Mouse (Mus musculus): Measurements from ENCODE around the gene Plxna1. TPM values are rescaled to one million over a fixed set of nuclear protein-coding genes. Genes with fewer than 3 reads are reported as not detected.

Gene Plxna1
- total RNA-seq, 2 experiments from 2014 or later = 10.9 to 13.0 TPM

DNA sequence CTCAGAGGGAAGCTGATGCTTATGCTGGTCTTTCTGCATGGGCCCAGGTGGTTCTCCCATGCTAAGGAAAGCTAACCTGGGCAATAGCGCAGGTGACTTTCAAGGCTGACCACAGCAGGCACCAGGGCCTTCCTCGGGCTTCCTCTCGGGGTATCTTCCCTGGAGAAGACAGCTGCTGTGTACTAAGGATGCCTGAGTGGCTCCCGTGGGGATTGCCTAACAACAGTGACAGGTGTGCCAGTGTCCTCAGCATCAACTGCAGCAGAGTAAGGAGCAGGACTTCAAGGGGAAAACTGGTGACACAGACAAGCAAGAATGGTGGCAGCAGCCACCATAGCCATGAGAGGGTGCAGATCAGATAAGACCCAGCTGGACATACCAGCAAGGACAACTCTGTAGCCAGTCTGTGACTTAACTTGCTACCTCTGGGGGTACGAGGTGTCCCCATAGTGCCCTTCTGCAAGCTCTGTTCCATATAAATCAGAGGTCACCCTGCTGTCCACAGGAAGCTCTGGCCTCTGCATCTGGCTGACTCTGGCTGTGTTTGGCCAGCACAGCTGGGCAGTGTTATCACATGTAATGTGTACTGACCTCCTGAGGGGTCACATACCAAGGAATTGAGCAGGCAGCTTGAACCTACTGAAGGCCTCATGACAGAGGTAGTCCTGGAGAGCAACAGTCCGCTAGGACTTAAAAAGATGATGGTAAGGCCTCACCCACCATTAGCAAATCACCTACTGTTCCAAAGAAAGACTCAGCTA, 54.0 kb downstream of the Plxna1 start:
- TF ChIP-seq CTCF (IDR thresholded peaks at IDR 0.05) = no peak
- intact Hi-C loops (cut with DNase I) = no loop called here
- Histone ChIP-seq H3K27ac (no peak overlapping the region), H3K4me3 (no peak overlapping the region)
- no peak for DNase-seq

DNA sequence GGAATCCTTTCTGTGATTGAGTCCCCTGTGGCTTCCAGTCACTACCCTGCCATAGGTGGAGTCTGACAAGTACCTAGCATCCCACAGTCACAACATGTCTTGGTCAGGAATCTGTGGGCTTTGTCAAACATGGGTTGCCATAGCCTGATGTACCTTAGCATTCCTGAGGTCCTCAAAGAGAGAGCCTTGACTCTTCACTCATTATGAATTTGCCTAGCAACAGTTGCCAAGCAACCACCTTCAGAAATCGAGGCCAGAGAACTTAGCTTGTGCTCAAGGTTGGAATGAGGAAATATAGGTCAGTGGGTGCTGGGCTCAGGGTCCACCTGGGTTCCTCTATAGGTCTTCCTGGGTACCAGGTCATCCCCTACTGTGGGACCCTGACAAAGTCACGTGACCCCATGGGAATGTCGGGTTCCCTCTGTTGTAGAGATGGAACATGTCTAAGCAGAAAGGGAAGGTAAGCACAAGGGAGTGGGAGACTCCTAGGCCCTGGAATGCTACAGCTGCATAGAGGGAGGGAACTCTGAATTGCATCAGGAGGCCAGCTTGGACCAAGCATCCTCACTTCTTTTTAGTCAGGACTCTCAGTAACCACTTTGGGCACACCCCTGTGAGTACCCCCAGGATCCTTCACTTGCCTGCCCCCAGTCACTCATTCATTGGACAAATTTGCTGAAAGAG, 57.9 kb downstream of the Plxna1 start:
- intact Hi-C loops (cut with DNase I) = no loop called here
- no peak for DNase-seq
- Histone ChIP-seq H3K4me3 (no peak overlapping the region), H3K27ac (no peak overlapping the region)
- TF ChIP-seq CTCF (IDR thresholded peaks at IDR 0.05) = no peak

DNA sequence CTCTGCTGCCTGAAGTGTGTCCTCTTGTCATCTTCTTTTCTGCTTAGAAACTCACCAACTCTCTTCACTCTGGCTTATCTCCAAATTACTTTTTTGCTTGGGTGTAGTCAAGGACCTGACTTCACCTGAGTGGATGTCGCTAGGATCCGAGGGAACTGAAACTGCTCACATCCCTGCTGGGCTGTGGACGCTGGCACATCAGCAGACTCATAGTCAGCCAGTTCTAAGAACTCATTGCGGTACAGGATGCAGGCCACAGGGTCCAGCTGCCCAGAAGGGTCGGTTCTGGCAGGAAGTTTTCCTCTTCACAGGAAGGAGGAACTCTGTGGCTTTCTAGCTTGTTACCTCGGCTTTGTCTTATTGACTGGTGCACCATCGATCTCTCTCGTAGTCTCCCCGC, 62.6 kb downstream of the Plxna1 start:
- TF ChIP-seq CTCF (IDR thresholded peaks at IDR 0.05) = no peak
- no peak overlapping the region for H3K27ac ChIP-seq
- intact Hi-C loops (cut with DNase I) = no loop called here

DNA sequence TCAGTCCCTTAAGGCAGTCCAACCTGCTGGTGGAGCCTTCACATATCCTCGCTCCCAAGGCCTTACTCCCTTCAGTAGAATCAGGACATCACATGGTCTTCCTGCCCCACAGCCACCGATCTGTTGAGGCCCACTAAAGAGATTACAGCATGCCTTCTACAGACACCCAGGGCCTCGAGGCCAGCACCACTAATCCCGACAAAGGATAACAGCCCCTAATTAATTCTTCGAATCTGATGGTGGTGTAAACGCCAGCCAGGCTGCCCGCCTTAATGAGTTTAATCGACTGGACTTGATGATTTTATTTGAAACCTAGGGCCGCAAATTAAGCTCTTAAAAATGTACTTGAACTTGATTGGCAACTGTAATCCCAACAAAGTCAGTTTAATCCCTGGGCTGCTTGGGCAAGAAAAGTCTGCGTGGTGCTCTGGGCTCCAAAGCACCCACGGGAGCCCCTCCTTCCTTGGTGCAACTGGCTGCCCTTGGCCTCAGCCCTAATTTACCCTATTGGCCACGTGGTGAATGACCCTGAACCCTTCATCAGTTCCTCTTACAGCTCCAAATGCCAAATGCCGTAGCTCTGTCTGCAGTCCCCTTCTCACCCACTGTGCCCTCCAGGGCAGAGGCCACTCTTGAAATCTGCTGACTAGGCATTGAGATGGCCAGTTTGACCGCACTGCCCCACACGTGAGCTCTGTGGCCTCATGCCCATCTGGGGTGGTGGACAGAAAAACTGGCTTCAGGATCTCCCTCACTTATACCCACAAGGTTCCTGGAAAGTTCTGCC, 65.3 kb downstream of the Plxna1 start:
- intact Hi-C loops (cut with DNase I) = no loop called here
- DNase-seq = no peak
- Histone ChIP-seq H3K27ac (no peak overlapping the region), H3K4me3 (no peak overlapping the region)
- no peak for TF ChIP-seq CTCF (IDR thresholded peaks at IDR 0.05)

More for the DNA sequence above, 62.6 kb downstream of the Plxna1 start:
- no peak overlapping the region for H3K4me3 ChIP-seq
- no peak for DNase-seq

DNA sequence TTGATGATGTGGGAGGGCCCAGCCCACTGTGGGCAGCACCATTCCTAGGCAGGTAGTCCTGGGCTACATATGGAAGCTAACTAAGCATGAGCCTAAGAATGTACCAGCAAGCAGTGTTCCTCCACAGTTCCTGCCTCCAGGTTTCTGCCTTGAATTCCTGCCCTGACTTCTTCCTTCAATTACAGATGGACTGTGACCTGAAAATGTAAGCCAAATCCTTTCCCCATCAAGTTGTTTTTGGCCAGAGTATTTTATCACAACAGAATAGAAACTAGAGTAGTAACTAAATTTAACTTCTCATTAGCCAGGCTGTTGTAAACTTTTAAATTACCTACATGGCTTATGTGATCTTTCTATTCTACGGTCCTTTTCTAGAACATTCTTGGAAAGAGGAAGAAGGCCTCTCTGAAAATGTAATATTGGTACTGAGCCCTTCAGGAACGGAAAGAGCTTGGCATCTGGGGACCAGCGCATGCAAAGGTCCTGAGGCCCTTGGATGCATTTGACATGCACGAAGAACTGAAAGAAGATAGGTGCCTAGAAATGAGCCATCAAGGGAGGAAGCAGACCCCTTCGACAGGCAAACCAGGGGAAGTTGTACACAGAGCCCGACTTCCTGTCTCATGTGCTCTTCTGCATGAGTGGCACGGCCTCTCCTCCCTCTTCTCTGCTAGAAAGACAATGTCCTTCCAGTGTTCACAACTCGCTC, 66.3 kb downstream of the Plxna1 start:
- intact Hi-C loops (cut with DNase I) = no loop called here
- H3K4me3 ChIP-seq = no peak overlapping the region
- no peak overlapping the region for H3K27ac ChIP-seq
- DNase-seq = no peak
- no peak for TF ChIP-seq CTCF (IDR thresholded peaks at IDR 0.05)

DNA sequence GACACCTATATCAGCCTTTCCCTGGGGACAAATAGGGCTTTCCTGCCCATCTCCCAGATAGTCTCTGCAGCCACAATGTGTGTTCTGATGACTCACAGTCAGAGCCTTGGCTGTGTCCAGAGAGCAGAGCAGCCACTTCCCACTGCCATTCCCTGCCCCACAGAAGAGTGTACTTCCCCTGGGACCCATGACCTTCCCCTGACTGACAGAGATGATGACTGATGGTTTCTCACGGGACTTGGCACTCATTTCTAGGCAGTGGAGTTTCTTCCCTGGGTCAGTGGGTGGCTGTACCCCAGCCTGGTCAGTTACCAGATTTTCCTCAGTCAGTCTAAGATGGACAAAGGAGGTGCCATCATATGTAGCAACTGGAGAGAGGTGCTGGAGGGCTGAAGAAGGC, 67.8 kb downstream of the Plxna1 start:
- no peak overlapping the region for H3K27ac ChIP-seq
- no peak for DNase-seq
- TF ChIP-seq CTCF (IDR thresholded peaks at IDR 0.05) = no peak
- intact Hi-C loops (cut with DNase I) = no loop called here
- no peak overlapping the region for H3K4me3 ChIP-seq

DNA sequence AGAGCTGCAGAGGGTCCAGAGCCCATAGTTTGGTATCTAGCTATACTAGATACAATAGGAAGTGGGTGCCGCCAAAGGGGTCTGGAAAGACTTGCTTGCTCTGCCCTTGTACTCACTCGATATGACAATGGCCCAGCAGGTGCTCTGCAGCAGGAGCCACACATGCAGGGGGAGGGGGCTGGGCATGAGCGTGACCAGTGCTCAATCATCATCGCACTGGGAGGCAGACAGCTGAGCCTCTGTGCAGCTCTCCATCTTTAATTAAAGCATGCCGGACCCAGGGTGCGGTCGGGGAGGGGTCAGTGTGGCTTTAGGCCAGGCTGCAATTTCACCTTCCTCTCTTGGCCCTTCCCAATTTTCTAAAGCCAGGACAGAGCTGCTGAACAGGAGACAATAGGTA, 70.9 kb downstream of the Plxna1 start:
- Histone ChIP-seq H3K27ac (no peak overlapping the region), H3K4me3 (no peak overlapping the region)
- no peak for DNase-seq
- intact Hi-C loops (cut with DNase I) = no loop called here
- TF ChIP-seq CTCF (IDR thresholded peaks at IDR 0.05) = no peak

DNA sequence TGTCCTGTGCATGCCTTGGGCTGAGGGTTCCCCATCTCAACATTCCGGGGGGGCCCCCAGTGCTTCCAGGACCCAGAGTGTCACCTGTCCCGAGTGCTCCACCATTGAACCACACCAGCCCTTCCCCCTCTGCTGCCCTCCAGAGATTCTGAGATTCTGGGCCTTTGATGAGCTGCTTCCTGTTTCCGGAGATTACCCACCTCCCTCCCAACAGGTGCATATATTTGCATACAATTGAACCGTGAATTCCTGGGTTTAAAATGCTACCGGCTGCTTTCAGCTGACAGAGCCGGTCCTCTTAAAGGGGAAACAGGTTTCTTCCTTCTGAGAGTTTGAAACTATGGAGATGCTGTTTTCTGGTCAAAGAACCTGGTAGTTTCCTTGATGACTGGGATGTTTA, 74.3 kb downstream of the Plxna1 start:
- intact Hi-C loops (cut with DNase I) = no loop called here
- Histone ChIP-seq H3K27ac (no peak overlapping the region), H3K4me3 (no peak overlapping the region)
- no peak for TF ChIP-seq CTCF (IDR thresholded peaks at IDR 0.05)
- DNase-seq = no peak

DNA sequence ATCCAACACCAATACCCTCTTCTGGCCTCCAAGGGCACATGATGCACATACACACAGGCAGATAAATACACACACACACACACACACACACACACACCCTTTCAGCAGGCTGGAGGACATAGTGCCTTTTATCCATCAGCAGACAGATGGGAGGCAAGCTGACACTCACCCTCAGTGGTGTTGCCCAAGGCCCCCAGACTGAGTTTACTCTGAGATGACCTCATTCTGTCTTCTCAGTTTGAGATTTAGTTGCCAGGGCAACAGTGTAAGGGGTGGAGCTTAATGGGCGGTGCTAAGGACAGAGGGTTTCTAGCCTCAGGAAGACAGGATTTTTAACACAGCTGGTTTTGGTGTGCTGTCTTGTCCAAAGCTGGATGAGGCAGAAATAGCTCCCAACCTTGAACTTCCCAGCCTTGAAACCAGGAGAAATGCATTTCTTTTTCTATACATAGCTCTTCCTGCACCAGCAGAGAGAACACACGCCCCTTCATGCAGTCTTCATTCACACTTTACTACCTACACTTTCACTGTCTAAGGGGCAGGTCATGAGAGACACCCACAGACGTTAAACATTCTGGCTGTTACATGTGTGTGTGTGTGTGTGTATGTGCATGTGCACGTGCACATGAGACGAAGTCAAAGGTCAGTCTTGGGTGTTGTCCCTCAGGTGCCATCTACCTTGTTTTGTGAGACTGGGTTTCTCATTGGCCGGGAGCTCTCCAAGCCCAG, 75.6 kb downstream of the Plxna1 start:
- Histone ChIP-seq H3K27ac (no peak overlapping the region), H3K4me3 (no peak overlapping the region)
- DNase-seq = no peak
- TF ChIP-seq CTCF (IDR thresholded peaks at IDR 0.05) = no peak
- intact Hi-C loops (cut with DNase I) = no loop called here

DNA sequence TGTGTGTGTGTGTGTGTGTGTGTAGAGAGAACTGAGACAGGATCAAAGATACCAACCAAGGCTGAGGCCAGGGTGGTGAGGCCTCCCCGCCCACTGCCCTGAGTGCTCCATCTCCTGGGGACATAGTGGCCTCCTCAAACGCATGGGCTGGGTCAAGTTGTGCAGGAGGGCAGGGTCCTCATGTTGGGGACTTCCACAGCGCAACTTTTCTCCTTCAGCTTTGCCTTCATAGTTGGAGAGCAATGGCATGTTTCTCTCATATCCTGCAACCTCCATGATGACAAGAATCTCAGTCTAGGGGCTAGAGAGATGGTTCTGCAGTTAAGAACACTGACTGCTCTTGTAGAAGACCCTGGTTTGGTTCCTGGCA, 76.1 kb downstream of the Plxna1 start:
- intact Hi-C loops (cut with DNase I) = no loop called here
- no peak overlapping the region for H3K4me3 ChIP-seq
- H3K27ac ChIP-seq = no peak overlapping the region
- DNase-seq = no peak
- no peak for TF ChIP-seq CTCF (IDR thresholded peaks at IDR 0.05)

DNA sequence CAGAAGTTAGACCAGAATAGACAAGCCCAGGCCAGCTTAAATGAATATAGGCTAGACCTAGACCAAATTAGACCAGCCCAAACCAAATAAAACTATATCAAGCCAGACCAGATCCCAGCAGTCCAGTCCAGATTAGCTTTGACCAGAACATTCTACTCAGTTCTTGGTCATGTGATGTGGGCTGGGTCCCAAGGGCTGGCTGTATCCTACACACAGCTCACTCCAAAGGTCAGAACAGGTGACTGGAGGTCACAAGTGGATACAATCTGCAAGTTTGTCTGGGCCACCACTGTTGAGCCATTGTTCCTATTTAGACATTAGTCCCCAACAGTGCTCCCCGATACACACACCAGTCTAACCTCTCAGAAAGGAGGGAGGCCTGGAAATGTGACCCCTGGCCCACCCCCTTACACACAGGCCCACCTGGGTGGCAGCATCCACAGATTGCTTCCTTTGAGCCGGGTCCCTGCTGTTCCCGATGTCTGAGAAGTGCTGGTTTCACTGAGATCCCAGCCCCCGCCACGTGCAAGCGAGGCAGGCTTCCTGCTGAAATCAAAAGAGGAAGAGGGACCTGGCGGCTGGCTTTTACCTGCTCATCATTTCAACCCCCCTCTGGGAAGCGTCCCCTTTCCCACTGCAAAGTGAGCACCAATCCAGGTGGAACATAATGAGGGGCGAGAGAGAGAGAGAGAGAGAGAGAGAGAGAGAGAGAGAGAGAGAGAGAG, 76.7 kb downstream of the Plxna1 start:
- no peak for TF ChIP-seq CTCF (IDR thresholded peaks at IDR 0.05)
- H3K4me3 ChIP-seq = no peak overlapping the region
- intact Hi-C loops (cut with DNase I) = no loop called here
- no peak for DNase-seq
- H3K27ac ChIP-seq = no peak overlapping the region

Measured in gastrocnemius, adult 2 months (tissue).